Mouse (Mus musculus): Measurements from ENCODE around the gene Smu1. TPM values are rescaled to one million over a fixed set of nuclear protein-coding genes. Genes with fewer than 3 reads are reported as not detected.

The Smu1 gene
- total and polyA plus RNA-seq, 3 experiments: 93.4 to 183 (median 118) TPM

GRCm38 (mm10) chr4:40700216-40700615 lies 57.5 kb downstream of the Smu1 start:
- in situ Hi-C loops (cut with MboI; ENCODE audit: low pct_ligation_motif_present, low pct_unique_long_range_greater_than_20kb, low sequenced_read_pairs): no loop called here
- no peak for DNase-seq (ENCODE audit: extremely low read depth)
- TF ChIP-seq MAFK (IDR thresholded peaks at IDR 0.05; ENCODE audit: insufficient replicate concordance, low read length) (no peak), PAX5 (IDR thresholded peaks at IDR 0.05; ENCODE audit: low read length) (no peak), ETS1 (conservative IDR thresholded peaks at IDR 0.05; ENCODE audit: low read depth, low read length) (no peak), SIN3A (IDR thresholded peaks at IDR 0.05; ENCODE audit: low read length) (no peak), IRF4 (IDR thresholded peaks at IDR 0.05; ENCODE audit: low read depth, low read length) (no peak), KAT2A (IDR thresholded peaks at IDR 0.05; ENCODE audit: insufficient replicate concordance, low read length) (no peak), USF1 (IDR thresholded peaks at IDR 0.05; ENCODE audit: low read depth, low read length) (no peak)
- Histone ChIP-seq H3K4me1 (ENCODE audit: control insufficient read depth in 1 of 2, insufficient read depth in 2 of 2) (peaks cover 13 to 21% of the 10 kb centered on the region in 2 experiments), H3K27me3 (replicated peaks) (no peaks in the 10 kb centered on the region), H3K4me2 (ENCODE audit: insufficient read depth, low read depth, poor library complexity, severe bottlenecking) (no peak overlapping the region), H3K79me2 (replicated peaks; ENCODE audit: control insufficient read depth, extremely low read depth, insufficient read depth, poor library complexity, severe bottlenecking) (peaks cover 6% of the 10 kb centered on the region), H3K4me3 (replicated peaks in 1 of 3; ENCODE audit: low read depth in 2 of 3, low read length in 2 of 3, poor library complexity in 1 of 3) (no peak overlapping the region), H3K9ac (ENCODE audit: insufficient read depth, low read depth) (no peak overlapping the region), H3K27ac (ENCODE audit: insufficient read depth, low read depth) (no peak overlapping the region), H3K9me3 (replicated peaks; ENCODE audit: low read length) (no peaks in the 10 kb centered on the region), H3K36me3 (replicated peaks in 1 of 2; ENCODE audit: control insufficient read depth in 1 of 2, insufficient read depth in 1 of 2, low read length in 1 of 2) (peaks cover 10 to 41% of the 10 kb centered on the region in 2 experiments)
- dilution Hi-C loops (cut with MboI; ENCODE audit: extremely low pct_ligation_motif_present, extremely low pct_unique_long_range_greater_than_20kb, low sequenced_read_pairs): no loop called here

- TF ChIP-seq CHD1 (IDR thresholded peaks at IDR 0.05; ENCODE audit: low read depth, low read length): no peak
- TF ChIP-seq CTCF (conservative IDR thresholded peaks at IDR 0.05 in 1 of 2, IDR thresholded peaks at IDR 0.05 in 1 of 2; ENCODE audit: low read depth in 2 of 2, low read length in 2 of 2): no peak
- no peak for TF ChIP-seq POLR2AphosphoS2 (IDR thresholded peaks at IDR 0.05; ENCODE audit: low read depth, low read length)
- no peak for TF ChIP-seq RAD21 (IDR thresholded peaks at IDR 0.05; ENCODE audit: low read depth, low read length)
- no peak for TF ChIP-seq MXI1 (IDR thresholded peaks at IDR 0.05; ENCODE audit: low read depth, low read length)
- TF ChIP-seq TCF12 (IDR thresholded peaks at IDR 0.05; ENCODE audit: low read depth, low read length): no peak
- no peak for TF ChIP-seq GABPA (IDR thresholded peaks at IDR 0.05; ENCODE audit: insufficient replicate concordance, low read depth, low read length)
- TF ChIP-seq TBP (conservative IDR thresholded peaks at IDR 0.05; ENCODE audit: low read depth, low read length): no peak
- no peak for TF ChIP-seq MYC (IDR thresholded peaks at IDR 0.05; ENCODE audit: low read depth, low read length)
- no peak for TF ChIP-seq UBTF (IDR thresholded peaks at IDR 0.05; ENCODE audit: low read depth, low read length)
- no peak overlapping the region for H3K9ac ChIP-seq (ENCODE audit: insufficient read depth, low read depth)
- peaks cover 6 to 10% of the 10 kb centered on the region in 2 experiments for H3K4me1 ChIP-seq (ENCODE audit: control insufficient read depth in 1 of 2, insufficient read depth in 2 of 2)
- in situ Hi-C loops (cut with MboI; ENCODE audit: low pct_ligation_motif_present, low pct_unique_long_range_greater_than_20kb, low sequenced_read_pairs): loop anchor here (25.0 kb wide), 1 partner anchor 560 kb away; the partner anchor contains the start of gene Aco1
- no peak for DNase-seq (ENCODE audit: extremely low read depth)
- H3K27ac ChIP-seq (ENCODE audit: insufficient read depth, low read depth): no peak overlapping the region
- no peaks in the 10 kb centered on the region for H3K9me3 ChIP-seq (replicated peaks; ENCODE audit: low read length)
- H3K79me2 ChIP-seq (replicated peaks; ENCODE audit: control insufficient read depth, extremely low read depth, insufficient read depth, poor library complexity, severe bottlenecking): peaks cover 3% of the 10 kb centered on the region; the same call in 1 of the 2 replicates
- H3K4me2 ChIP-seq (ENCODE audit: insufficient read depth, low read depth, poor library complexity, severe bottlenecking): no peak overlapping the region
- no peak overlapping the region for H3K4me3 ChIP-seq (replicated peaks in 1 of 3; ENCODE audit: low read depth in 2 of 3, low read length in 2 of 3, poor library complexity in 1 of 3)
- peaks cover 35 to 70% of the 10 kb centered on the region in 2 experiments for H3K36me3 ChIP-seq (replicated peaks in 1 of 2; ENCODE audit: control insufficient read depth in 1 of 2, insufficient read depth in 1 of 2, low read length in 1 of 2)
- dilution Hi-C loops (cut with MboI; ENCODE audit: extremely low pct_ligation_motif_present, extremely low pct_unique_long_range_greater_than_20kb, low sequenced_read_pairs): no loop called here
- H3K27me3 ChIP-seq (replicated peaks): no peaks in the 10 kb centered on the region
These were observed 60.7 kb downstream of the Smu1 start for GRCm38 (mm10) chr4:40697059-40697458.
